Mouse (Mus musculus): ENCODE data around the gene Cyfip2.

- TF ChIP-seq CTCF (IDR thresholded peaks at IDR 0.05; ENCODE audit: borderline replicate concordance, extremely low read depth, insufficient read depth, insufficient read length) (no peak), POLR2A (IDR thresholded peaks at IDR 0.05; ENCODE audit: borderline replicate concordance, extremely low read depth, insufficient read depth, insufficient read length, poor library complexity, severe bottlenecking) (no peak)
Measured at GRCm38 (mm10) chr11:46246393-46246792, 66.3 kb downstream of the Cyfip2 start.

Data from brain, embryonic 14.5 days (tissue).